Mouse (Mus musculus): ENCODE results near the gene Apex2. TPM values are rescaled to one million over a fixed set of nuclear protein-coding genes. Genes with fewer than 3 reads are reported as not detected.

Apex2 gene
- polyA plus RNA-seq (2015; fragmentation: Nextera tagmentation; extraction: Ambion mirVana): 16.3 and 17.9 TPM in 2 replicates

GRCm38 (mm10) chrX:150589696-150590095 lies at the start of gene Apex2:
Gene Apex2, minus strand, starts transcription at chrX:150589868.
- peak within 1 kb of the TSS; percentile 62 for H3K4me2 ChIP-seq
- ATAC-seq (ENCODE audit: low FRiP score, low read depth): no peak
- no peaks in the 10 kb centered on the region; the same call in 1 of the 2 replicates for H3K36me3 ChIP-seq
- no peak within 1 kb of the TSS for H3K9ac ChIP-seq
- no peaks in the 10 kb centered on the region for H3K27me3 ChIP-seq
- H3K27ac ChIP-seq (replicated peaks): no peak within 1 kb of the TSS
- 85% methylated on average over 5 of the region's 5 CpGs for WGBS
- H3K4me1 ChIP-seq (replicated peaks): peaks cover 8% of the 10 kb centered on the region; the same call in 1 of the 2 replicates
- no peak within 1 kb of the TSS for H3K4me3 ChIP-seq
- H3K9me3 ChIP-seq: no peaks in the 10 kb centered on the region

- no peaks in the 10 kb centered on the region for H3K27me3 ChIP-seq
- H3K27ac ChIP-seq (replicated peaks): no peak overlapping the region
- H3K4me1 ChIP-seq (replicated peaks): no peaks in the 10 kb centered on the region
- no peak overlapping the region for H3K9ac ChIP-seq
- no peak overlapping the region for H3K4me3 ChIP-seq
- H3K36me3 ChIP-seq: no peaks in the 10 kb centered on the region
- no peak overlapping the region for H3K4me2 ChIP-seq
- ATAC-seq (ENCODE audit: low FRiP score, low read depth): no peak
- WGBS: 56% methylated on average over 1 of the region's 1 CpGs
- no peaks in the 10 kb centered on the region for H3K9me3 ChIP-seq
Measured at GRCm38 (mm10) chrX:150636421-150636820, 46.8 kb upstream of the Apex2 start.

GRCm38 (mm10) chrX:150598882-150599281 lies 9.2 kb upstream of the Apex2 start:
- no peak overlapping the region for H3K4me3 ChIP-seq
- no peak overlapping the region for H3K27ac ChIP-seq (replicated peaks)
- no peaks in the 10 kb centered on the region for H3K9me3 ChIP-seq
- no peak for ATAC-seq (ENCODE audit: low FRiP score, low read depth)
- WGBS: 66% methylated on average over 2 of the region's 2 CpGs
- no peaks in the 10 kb centered on the region for H3K27me3 ChIP-seq
- H3K4me2 ChIP-seq: no peak overlapping the region
- H3K4me1 ChIP-seq (replicated peaks): no peaks in the 10 kb centered on the region
- no peak overlapping the region for H3K9ac ChIP-seq
- H3K36me3 ChIP-seq: no peaks in the 10 kb centered on the region

GRCm38 (mm10) chrX:150595016-150595760 lies 5.5 kb upstream of the Apex2 start:
- WGBS: 90% methylated on average over 9 of the region's 9 CpGs
- Histone ChIP-seq H3K4me1 (replicated peaks) (no peaks in the 10 kb centered on the region), H3K9me3 (no peaks in the 10 kb centered on the region), H3K4me3 (no peak overlapping the region), H3K9ac (no peak overlapping the region), H3K36me3 (no peaks in the 10 kb centered on the region), H3K27me3 (no peaks in the 10 kb centered on the region), H3K27ac (replicated peaks) (no peak overlapping the region), H3K4me2 (no peak overlapping the region)
- no peak for ATAC-seq (ENCODE audit: low FRiP score, low read depth)

GRCm38 (mm10) chrX:150594176-150594575 lies 4.5 kb upstream of the Apex2 start:
- no peak overlapping the region for H3K4me2 ChIP-seq
- no peaks in the 10 kb centered on the region for H3K9me3 ChIP-seq
- no peak for ATAC-seq (ENCODE audit: low FRiP score, low read depth)
- 90% methylated on average over 3 of the region's 3 CpGs for WGBS
- H3K9ac ChIP-seq: no peak overlapping the region
- H3K27ac ChIP-seq (replicated peaks): no peak overlapping the region
- no peaks in the 10 kb centered on the region for H3K36me3 ChIP-seq
- no peak overlapping the region for H3K4me3 ChIP-seq
- H3K4me1 ChIP-seq (replicated peaks): no peaks in the 10 kb centered on the region
- H3K27me3 ChIP-seq: no peaks in the 10 kb centered on the region

GRCm38 (mm10) chrX:150593266-150594035 lies 3.8 kb upstream of the Apex2 start:
- ATAC-seq (ENCODE audit: low FRiP score, low read depth): no peak
- no peaks in the 10 kb centered on the region for H3K4me1 ChIP-seq (replicated peaks)

GRCm38 (mm10) chrX:150588023-150588764 lies 1.5 kb downstream of the Apex2 start, which contains the start of gene Pfkfb1:
Gene Pfkfb1, plus strand, starts transcription at chrX:150588229.
- no peaks in the 10 kb centered on the region for H3K27me3 ChIP-seq
- peak within 1 kb of the TSS; percentile 54 for H3K4me3 ChIP-seq
- H3K9me3 ChIP-seq: no peaks in the 10 kb centered on the region
- no peaks in the 10 kb centered on the region; the same call in 1 of the 2 replicates for H3K36me3 ChIP-seq
- H3K27ac ChIP-seq (replicated peaks): peak within 1 kb of the TSS; percentile 81
- H3K9ac ChIP-seq: peak within 1 kb of the TSS; percentile 64
- H3K4me1 ChIP-seq (replicated peaks): peaks cover 8% of the 10 kb centered on the region; the same call in 1 of the 2 replicates
- H3K4me2 ChIP-seq: peak within 1 kb of the TSS; percentile 62
- WGBS: 28% methylated on average over 35 of the region's 35 CpGs
- ATAC-seq (ENCODE audit: low FRiP score, low read depth): peak; percentile 96

More at GRCm38 (mm10) chrX:150593266-150594035, 3.8 kb upstream of the Apex2 start:
- Histone ChIP-seq H3K27me3 (no peaks in the 10 kb centered on the region), H3K9me3 (no peaks in the 10 kb centered on the region), H3K27ac (replicated peaks) (no peak overlapping the region), H3K9ac (no peak overlapping the region), H3K36me3 (no peaks in the 10 kb centered on the region), H3K4me3 (no peak overlapping the region), H3K4me2 (no peak overlapping the region)
- WGBS: 88% methylated on average over 12 of the region's 12 CpGs

GRCm38 (mm10) chrX:150585116-150585515 lies 4.6 kb downstream of the Apex2 start:
- no peak for ATAC-seq (ENCODE audit: low FRiP score, low read depth)
- Histone ChIP-seq H3K4me1 (replicated peaks) (peaks cover 8% of the 10 kb centered on the region; the same call in 1 of the 2 replicates), H3K27me3 (no peaks in the 10 kb centered on the region), H3K4me2 (no peak overlapping the region), H3K9ac (no peak overlapping the region), H3K4me3 (no peak overlapping the region), H3K9me3 (no peaks in the 10 kb centered on the region), H3K27ac (replicated peaks) (no peak overlapping the region), H3K36me3 (peaks cover 10% of the 10 kb centered on the region)
- 95% methylated on average over 8 of the region's 8 CpGs for WGBS

- no peak for ATAC-seq (ENCODE audit: low FRiP score, low read depth)
- Histone ChIP-seq H3K4me2 (no peak overlapping the region), H3K27ac (replicated peaks) (no peak overlapping the region), H3K9ac (no peak overlapping the region), H3K27me3 (no peaks in the 10 kb centered on the region), H3K4me3 (no peak overlapping the region), H3K36me3 (peaks cover 10% of the 10 kb centered on the region), H3K4me1 (replicated peaks) (peaks cover 4% of the 10 kb centered on the region; the same call in 1 of the 2 replicates), H3K9me3 (no peaks in the 10 kb centered on the region)
Measured at GRCm38 (mm10) chrX:150581921-150582320, 7.7 kb downstream of the Apex2 start.

- Histone ChIP-seq H3K4me3 (no peak overlapping the region), H3K4me2 (no peak overlapping the region), H3K9me3 (no peaks in the 10 kb centered on the region), H3K9ac (no peak overlapping the region), H3K27me3 (no peaks in the 10 kb centered on the region), H3K27ac (replicated peaks) (no peak overlapping the region), H3K4me1 (replicated peaks) (no peaks in the 10 kb centered on the region), H3K36me3 (no peaks in the 10 kb centered on the region)
- WGBS: 92% methylated on average over 12 of the region's 12 CpGs
- ATAC-seq (ENCODE audit: low FRiP score, low read depth): no peak
Measured at GRCm38 (mm10) chrX:150564644-150565357, 24.9 kb downstream of the Apex2 start.

GRCm38 (mm10) chrX:150554032-150554431 lies 35.6 kb downstream of the Apex2 start:
- Histone ChIP-seq H3K4me3 (no peak overlapping the region), H3K9me3 (no peaks in the 10 kb centered on the region), H3K27me3 (0 out of 2 replicates have a peak, but pooled peaks cover 2% of the 10 kb centered on the region), H3K4me1 (replicated peaks) (no peaks in the 10 kb centered on the region), H3K9ac (no peak overlapping the region), H3K27ac (replicated peaks) (no peak overlapping the region), H3K4me2 (no peak overlapping the region), H3K36me3 (no peaks in the 10 kb centered on the region)
- WGBS: 91% methylated on average over 3 of the region's 3 CpGs
- no peak for ATAC-seq (ENCODE audit: low FRiP score, low read depth)

All from hindbrain, embryonic 15.5 days (tissue).